Mouse (Mus musculus): ENCODE results near the gene Got1.
A peak's percentile ranks its signal among the peaks of the same experiment; 100 is the strongest.

The Got1 gene

GRCm38 (mm10) chr19:43524187-43525103, at the start of gene Got1:
Gene Got1 (minus strand): TSS chr19:43524605.
- DNase-seq (ENCODE audit: low read depth, low spot score): peak; percentile 97
- no peaks in the 10 kb centered on the region for H3K27me3 ChIP-seq (ENCODE audit: control insufficient read depth, insufficient read depth, low read length, poor library complexity, severe bottlenecking)
- no peaks in the 10 kb centered on the region for H3K36me3 ChIP-seq (ENCODE audit: control insufficient read depth, insufficient read depth, low read length, poor library complexity, severe bottlenecking)

DNA sequence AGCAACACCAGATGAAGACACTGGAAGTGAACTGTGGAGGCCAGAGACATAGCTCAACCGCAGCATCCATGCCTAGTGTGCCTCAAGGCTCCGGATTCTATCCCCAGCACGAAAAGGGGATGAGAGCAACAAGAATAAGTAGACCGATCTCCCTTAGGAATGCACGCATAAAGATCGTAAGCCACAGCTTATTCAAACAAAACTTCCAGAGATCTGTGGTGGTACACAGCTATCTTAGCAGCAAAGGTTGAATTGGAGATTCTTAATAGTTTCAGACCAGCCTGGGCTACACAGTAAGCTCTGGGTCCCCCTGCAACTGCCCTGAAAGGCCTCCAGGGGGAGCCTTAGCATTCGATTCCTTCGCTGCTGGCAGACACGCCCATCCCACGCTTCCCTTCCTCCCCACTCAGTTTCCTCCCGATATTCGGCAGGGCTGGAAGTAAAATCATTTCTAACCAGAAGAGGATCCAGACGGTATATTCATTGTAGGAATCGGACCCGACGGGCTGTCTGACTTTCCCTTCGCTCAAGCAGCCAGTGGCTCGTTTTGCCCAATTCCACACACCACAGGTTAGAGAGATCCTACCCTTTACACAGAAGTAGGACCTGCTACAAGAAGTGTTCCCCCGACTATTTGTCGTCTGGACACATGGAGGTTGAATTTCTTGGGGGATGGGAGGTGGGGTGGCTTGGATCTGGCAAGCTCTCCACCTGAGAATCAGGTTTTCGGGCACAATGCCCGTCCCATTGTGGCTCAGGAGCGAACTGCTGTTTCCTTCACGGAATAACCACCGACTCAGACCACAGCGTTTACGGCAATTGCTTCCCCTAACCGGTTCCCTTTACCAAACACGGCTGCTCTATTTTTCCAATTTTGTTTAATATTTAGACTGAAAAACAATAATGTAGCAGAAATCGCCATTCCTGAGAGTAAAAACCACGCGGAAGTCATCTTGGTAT, 46.7 kb upstream of the Got1 start:
- H3K36me3 ChIP-seq (ENCODE audit: control insufficient read depth, insufficient read depth, low read length, poor library complexity, severe bottlenecking): no peaks in the 10 kb centered on the region

DNA sequence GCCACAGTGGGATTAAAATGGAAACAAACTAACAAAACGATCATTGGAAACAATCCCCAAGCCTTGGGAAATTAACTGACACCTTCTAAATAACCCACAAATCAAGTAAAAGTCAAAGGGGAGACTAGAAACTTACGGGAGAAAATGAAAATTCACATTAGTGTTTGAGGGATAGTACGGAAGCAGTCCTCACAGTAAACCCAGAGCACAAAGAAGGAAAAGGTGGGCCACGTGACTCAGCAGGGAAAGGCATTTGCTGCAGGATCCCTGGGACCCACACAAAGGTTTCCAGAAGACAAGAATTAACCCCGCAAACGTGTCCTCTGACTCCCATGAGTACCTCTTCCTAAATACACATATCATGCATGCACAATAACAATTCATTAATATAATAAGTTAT, 44.7 kb upstream of the Got1 start:
- 0 out of 2 replicates have a peak, but pooled peaks cover 2% of the 10 kb centered on the region for H3K27me3 ChIP-seq (ENCODE audit: control insufficient read depth, insufficient read depth, low read length, poor library complexity, severe bottlenecking)
- DNase-seq (ENCODE audit: low read depth, low spot score): no peak
- no peaks in the 10 kb centered on the region for H3K36me3 ChIP-seq (ENCODE audit: control insufficient read depth, insufficient read depth, low read length, poor library complexity, severe bottlenecking)

More for the DNA sequence above, 46.7 kb upstream of the Got1 start:
- 0 out of 2 replicates have a peak, but pooled peaks cover 2% of the 10 kb centered on the region for H3K27me3 ChIP-seq (ENCODE audit: control insufficient read depth, insufficient read depth, low read length, poor library complexity, severe bottlenecking)
- DNase-seq (ENCODE audit: low read depth, low spot score): peak; percentile 80

GRCm38 (mm10) chr19:43568298-43568697, 43.9 kb upstream of the Got1 start:
- H3K36me3 ChIP-seq (ENCODE audit: control insufficient read depth, insufficient read depth, low read length, poor library complexity, severe bottlenecking): no peaks in the 10 kb centered on the region

DNA sequence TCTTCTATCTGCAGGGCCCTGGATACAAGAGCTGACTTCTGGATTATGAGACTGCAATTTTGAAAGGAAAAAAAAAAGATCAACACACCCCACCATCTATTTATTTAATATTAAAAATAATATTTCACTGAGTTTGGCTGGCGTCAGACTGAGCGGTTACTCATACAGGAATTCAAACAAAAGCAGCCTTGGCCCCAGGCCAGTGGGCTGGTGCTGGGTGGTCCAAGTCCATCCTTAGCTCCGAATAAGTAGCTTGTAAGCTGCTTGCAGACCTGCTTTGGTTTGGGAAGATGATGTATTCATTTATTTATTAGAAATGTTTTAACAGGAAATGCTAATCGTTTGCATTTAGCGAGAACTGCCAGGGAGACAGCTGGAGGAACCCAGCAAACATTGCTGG, 38.8 kb upstream of the Got1 start:
- no peak for DNase-seq (ENCODE audit: low read depth, low spot score)
- Histone ChIP-seq H3K36me3 (ENCODE audit: control insufficient read depth, insufficient read depth, low read length, poor library complexity, severe bottlenecking) (no peaks in the 10 kb centered on the region), H3K27me3 (ENCODE audit: control insufficient read depth, insufficient read depth, low read length, poor library complexity, severe bottlenecking) (0 out of 2 replicates have a peak, but pooled peaks cover 2% of the 10 kb centered on the region)

More at GRCm38 (mm10) chr19:43568298-43568697, 43.9 kb upstream of the Got1 start:
- DNase-seq (ENCODE audit: low read depth, low spot score): peak; percentile 16
- 0 out of 2 replicates have a peak, but pooled peaks cover 2% of the 10 kb centered on the region for H3K27me3 ChIP-seq (ENCODE audit: control insufficient read depth, insufficient read depth, low read length, poor library complexity, severe bottlenecking)

DNA sequence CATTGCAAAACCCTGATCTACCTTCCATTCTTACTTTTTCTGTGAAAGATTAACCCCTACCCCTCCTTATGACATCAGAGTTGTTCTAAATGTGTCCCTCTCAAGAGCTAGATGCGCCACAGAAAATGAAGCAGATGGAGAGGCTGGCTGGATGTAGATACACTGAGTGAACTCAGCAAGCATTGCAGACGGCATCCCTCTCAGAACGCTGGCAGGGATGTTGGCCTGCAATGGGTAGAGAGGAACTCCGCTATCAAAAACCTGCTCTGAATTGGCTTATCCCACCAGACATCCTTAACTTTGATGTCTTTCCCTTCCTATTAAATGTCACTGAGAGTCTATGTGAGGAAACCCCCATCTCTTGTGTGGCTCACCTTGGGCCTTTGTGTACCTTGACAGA, 37.4 kb upstream of the Got1 start:
- DNase-seq (ENCODE audit: low read depth, low spot score): no peak
- Histone ChIP-seq H3K36me3 (ENCODE audit: control insufficient read depth, insufficient read depth, low read length, poor library complexity, severe bottlenecking) (no peaks in the 10 kb centered on the region), H3K27me3 (ENCODE audit: control insufficient read depth, insufficient read depth, low read length, poor library complexity, severe bottlenecking) (no peaks in the 10 kb centered on the region)

DNA sequence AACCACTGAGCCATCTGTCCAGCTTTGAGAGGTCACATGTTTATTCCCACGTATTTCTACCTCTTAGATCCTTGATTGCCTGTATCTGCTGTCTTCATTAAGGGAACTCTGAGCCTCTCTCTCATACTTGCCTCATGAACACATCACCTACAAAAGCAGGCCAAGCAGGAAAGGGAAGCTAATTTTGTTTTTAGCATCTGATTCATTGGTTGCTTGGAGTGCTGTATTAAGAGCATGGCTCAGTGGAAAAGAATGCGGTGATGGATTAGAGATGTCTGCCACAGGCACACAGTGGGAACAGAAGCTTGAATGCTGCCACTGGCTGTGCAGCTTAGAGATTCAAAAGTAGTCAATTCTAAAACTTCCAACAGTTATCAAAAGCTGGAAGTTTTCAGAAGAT, 35.8 kb upstream of the Got1 start:
- Histone ChIP-seq H3K27me3 (ENCODE audit: control insufficient read depth, insufficient read depth, low read length, poor library complexity, severe bottlenecking) (no peaks in the 10 kb centered on the region), H3K36me3 (ENCODE audit: control insufficient read depth, insufficient read depth, low read length, poor library complexity, severe bottlenecking) (no peaks in the 10 kb centered on the region)
- no peak for DNase-seq (ENCODE audit: low read depth, low spot score)

DNA sequence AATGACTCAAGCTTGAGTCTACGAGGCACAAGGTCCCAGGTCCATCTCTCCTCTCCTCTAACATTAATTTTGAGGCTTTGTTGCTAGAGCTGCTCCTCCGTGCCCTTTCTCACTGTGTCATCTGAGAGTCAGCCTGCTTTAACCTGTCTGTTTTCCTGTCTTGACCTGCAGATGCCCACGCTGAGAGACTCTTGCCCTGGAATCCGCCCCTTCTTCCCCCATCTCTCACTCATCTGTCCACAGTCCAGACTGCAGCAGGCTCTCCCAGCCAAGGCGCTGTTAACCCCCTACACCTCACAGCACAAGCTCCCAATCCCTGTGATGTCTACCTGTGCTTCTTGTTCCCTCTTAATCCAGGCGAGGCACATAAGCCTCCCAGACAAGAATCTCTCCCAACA, 27.1 kb upstream of the Got1 start:
- no peak for DNase-seq (ENCODE audit: low read depth, low spot score)
- Histone ChIP-seq H3K27me3 (ENCODE audit: control insufficient read depth, insufficient read depth, low read length, poor library complexity, severe bottlenecking) (no peaks in the 10 kb centered on the region), H3K36me3 (ENCODE audit: control insufficient read depth, insufficient read depth, low read length, poor library complexity, severe bottlenecking) (no peaks in the 10 kb centered on the region)

- DNase-seq (ENCODE audit: low read depth, low spot score): no peak
- Histone ChIP-seq H3K36me3 (ENCODE audit: control insufficient read depth, insufficient read depth, low read length, poor library complexity, severe bottlenecking) (no peaks in the 10 kb centered on the region), H3K27me3 (ENCODE audit: control insufficient read depth, insufficient read depth, low read length, poor library complexity, severe bottlenecking) (no peaks in the 10 kb centered on the region)
Observed at GRCm38 (mm10) chr19:43550706-43551492, 26.5 kb upstream of the Got1 start.

DNA sequence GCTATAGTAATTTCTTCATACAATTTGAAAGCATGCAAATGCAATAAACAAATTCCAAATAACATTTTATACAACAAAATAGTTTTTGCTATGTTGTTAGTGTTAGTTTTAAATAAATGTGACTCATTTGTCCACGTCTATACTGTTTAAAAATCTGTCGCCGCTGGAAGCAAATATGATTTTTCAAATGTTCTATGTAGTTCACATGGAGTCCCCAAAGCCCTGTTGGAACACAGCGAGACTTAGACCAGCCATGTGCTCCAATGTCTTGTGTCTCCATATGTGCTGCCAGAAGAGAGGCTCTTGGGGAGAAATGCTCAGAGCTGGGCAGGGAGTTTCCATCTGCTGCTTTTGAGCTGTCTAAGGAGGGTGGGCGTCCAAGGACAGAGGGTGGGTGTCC, 23.7 kb upstream of the Got1 start:
- no peak for DNase-seq (ENCODE audit: low read depth, low spot score)
- H3K36me3 ChIP-seq (ENCODE audit: control insufficient read depth, insufficient read depth, low read length, poor library complexity, severe bottlenecking): no peaks in the 10 kb centered on the region
- no peaks in the 10 kb centered on the region for H3K27me3 ChIP-seq (ENCODE audit: control insufficient read depth, insufficient read depth, low read length, poor library complexity, severe bottlenecking)

GRCm38 (mm10) chr19:43546337-43547117, 22.1 kb upstream of the Got1 start:
- H3K27me3 ChIP-seq (ENCODE audit: control insufficient read depth, insufficient read depth, low read length, poor library complexity, severe bottlenecking): no peaks in the 10 kb centered on the region
- no peak for DNase-seq (ENCODE audit: low read depth, low spot score)

DNA sequence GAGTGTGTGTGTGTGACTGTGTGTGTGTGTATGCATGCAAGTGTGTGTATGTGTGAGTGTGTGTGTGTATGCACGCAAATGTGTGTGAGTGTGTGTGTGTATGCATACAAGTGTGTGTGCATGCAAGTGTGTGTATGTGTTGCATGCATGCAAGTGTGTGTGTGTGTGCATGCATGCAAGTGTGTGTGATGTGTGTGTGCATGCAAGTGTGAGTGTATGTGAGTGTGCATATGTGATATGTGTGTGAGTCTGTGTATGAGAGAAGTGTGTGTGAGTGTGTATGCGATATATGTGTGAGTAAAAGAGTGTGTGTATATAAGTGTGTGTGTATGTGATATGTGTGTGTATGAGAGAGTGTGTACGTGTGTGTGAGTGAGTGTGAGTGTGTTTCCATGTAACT, 11.0 kb upstream of the Got1 start:
- H3K27me3 ChIP-seq (ENCODE audit: control insufficient read depth, insufficient read depth, low read length, poor library complexity, severe bottlenecking): no peaks in the 10 kb centered on the region
- no peak for DNase-seq (ENCODE audit: low read depth, low spot score)
- no peaks in the 10 kb centered on the region for H3K36me3 ChIP-seq (ENCODE audit: control insufficient read depth, insufficient read depth, low read length, poor library complexity, severe bottlenecking)

More at GRCm38 (mm10) chr19:43546337-43547117, 22.1 kb upstream of the Got1 start:
- no peaks in the 10 kb centered on the region for H3K36me3 ChIP-seq (ENCODE audit: control insufficient read depth, insufficient read depth, low read length, poor library complexity, severe bottlenecking)

GRCm38 (mm10) chr19:43530921-43531320, 6.5 kb upstream of the Got1 start:
- Histone ChIP-seq H3K36me3 (ENCODE audit: control insufficient read depth, insufficient read depth, low read length, poor library complexity, severe bottlenecking) (no peaks in the 10 kb centered on the region), H3K27me3 (ENCODE audit: control insufficient read depth, insufficient read depth, low read length, poor library complexity, severe bottlenecking) (no peaks in the 10 kb centered on the region)
- DNase-seq (ENCODE audit: low read depth, low spot score): peak; percentile 67
